Mouse (Mus musculus) ES-CJ7 (cell line): ENCODE results near the gene Optc.

ENCODE experiments used
- DNase-seq: peaks from one replicate; pipeline ENCODE4 v3.0.0; 2011; ENCODE audit warnings: low read depth, low spot score

Optc gene

GRCm38 (mm10) chr1:133918088-133918470, 10.3 kb upstream of the Optc start:
- peak; percentile 66 for DNase-seq

GRCm38 (mm10) chr1:133917456-133918087, 9.8 kb upstream of the Optc start:
- peak; percentile 42 for DNase-seq

GRCm38 (mm10) chr1:133915723-133916355, 8.0 kb upstream of the Optc start:
- DNase-seq = no peak

GRCm38 (mm10) chr1:133915115-133915514, 7.3 kb upstream of the Optc start:
- no peak for DNase-seq

- DNase-seq = no peak
Measured at GRCm38 (mm10) chr1:133913018-133913417, 5.2 kb upstream of the Optc start.

- DNase-seq = peak; percentile 92
Measured at GRCm38 (mm10) chr1:133911456-133911855, 3.7 kb upstream of the Optc start.

- no peak for DNase-seq
Measured at GRCm38 (mm10) chr1:133911008-133911407, 3.2 kb upstream of the Optc start.

- no peak for DNase-seq
Measured at GRCm38 (mm10) chr1:133910108-133910507, 2.3 kb upstream of the Optc start.

- peak; percentile 42 for DNase-seq
Measured at GRCm38 (mm10) chr1:133908659-133909575, 1.1 kb upstream of the Optc start.

- no peak for DNase-seq
Measured at GRCm38 (mm10) chr1:133906420-133906819, 1.4 kb downstream of the Optc start.

- no peak for DNase-seq
Measured at GRCm38 (mm10) chr1:133900825-133901224, 7.0 kb downstream of the Optc start.

GRCm38 (mm10) chr1:133899043-133899542, 8.7 kb downstream of the Optc start:
- DNase-seq = no peak

GRCm38 (mm10) chr1:133897293-133897692, 10.5 kb downstream of the Optc start:
- no peak for DNase-seq

- peak; percentile 68 for DNase-seq
Measured at GRCm38 (mm10) chr1:133891489-133891888, 16.3 kb downstream of the Optc start.

GRCm38 (mm10) chr1:133889949-133890598, 17.7 kb downstream of the Optc start:
- peak; percentile 52 for DNase-seq

GRCm38 (mm10) chr1:133887538-133888250, 20.1 kb downstream of the Optc start:
- no peak for DNase-seq

GRCm38 (mm10) chr1:133887044-133887443, 20.8 kb downstream of the Optc start:
- peak; percentile 55 for DNase-seq

GRCm38 (mm10) chr1:133886431-133886830, 21.4 kb downstream of the Optc start:
- DNase-seq = no peak

- peak; percentile 78 for DNase-seq
Measured at GRCm38 (mm10) chr1:133885811-133886210, 22.0 kb downstream of the Optc start.

GRCm38 (mm10) chr1:133884746-133885145, 23.1 kb downstream of the Optc start:
- DNase-seq = no peak

GRCm38 (mm10) chr1:133884090-133884489, 23.7 kb downstream of the Optc start:
- DNase-seq = no peak
